Mouse (Mus musculus): Measurements from ENCODE around the gene Kdm5a. TPM values are rescaled to one million over a fixed set of nuclear protein-coding genes. Genes with fewer than 3 reads are reported as not detected.

Gene Kdm5a
- polyA plus RNA-seq, 1 experiment = 75.3 TPM

DNA sequence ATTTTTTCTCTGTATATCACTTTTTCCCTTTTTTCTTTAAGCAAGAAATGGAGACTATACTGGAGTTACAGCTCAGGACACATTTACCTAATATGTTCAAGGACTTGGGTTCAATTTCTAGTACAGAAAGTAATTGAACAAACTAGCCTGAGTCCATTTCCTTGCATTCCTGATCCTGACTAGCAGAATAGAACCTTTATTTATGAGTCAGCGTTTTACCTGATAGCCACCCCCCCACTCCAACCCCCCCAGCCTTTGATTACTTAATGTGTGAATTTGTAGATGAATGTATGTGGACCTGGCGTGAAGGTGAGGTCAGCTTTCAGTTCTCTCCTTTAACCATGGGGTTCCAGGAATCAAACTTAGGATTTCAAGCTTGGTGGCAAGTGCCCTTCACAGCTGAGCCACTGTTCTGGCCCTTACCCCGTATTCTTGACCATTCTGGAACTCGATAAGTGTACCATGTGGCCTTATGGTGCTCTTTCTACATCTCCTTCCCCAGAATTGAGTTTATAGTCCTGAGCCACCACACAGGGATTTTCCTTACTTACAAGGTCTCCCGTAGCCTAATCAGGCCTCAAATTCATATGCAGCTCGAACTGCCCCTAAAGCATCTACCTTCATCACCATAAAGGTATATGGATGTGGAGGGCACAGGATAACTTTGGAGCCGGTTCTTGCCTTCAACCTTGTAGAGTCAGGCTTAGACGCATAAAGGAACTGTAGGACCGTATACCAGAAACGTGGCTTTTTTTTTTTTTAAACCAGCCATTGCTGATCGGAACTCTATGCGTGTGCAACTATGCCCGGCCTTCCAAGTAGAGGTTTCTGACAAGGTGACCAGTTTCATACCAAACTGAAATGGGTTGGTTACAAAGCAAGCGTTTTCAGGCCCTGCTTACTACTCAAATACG, 893 bp upstream of the Kdm5a start:
- no peak for TF ChIP-seq EP300 (IDR thresholded peaks at IDR 0.05; ENCODE audit: insufficient read depth, low read depth, low read length)
- no peak for TF ChIP-seq POLR2A (IDR thresholded peaks at IDR 0.05; ENCODE audit: insufficient read depth, low read length)
- TF ChIP-seq CTCF (IDR thresholded peaks at IDR 0.05; ENCODE audit: low read depth, low read length) = no peak
- H3K4me3 ChIP-seq (ENCODE audit: low read depth, low read length) = peak overlapping the region; percentile 90
- no peaks in the 10 kb centered on the region for H3K9me3 ChIP-seq (replicated peaks; ENCODE audit: control insufficient read depth, insufficient read depth, low read length, poor library complexity, severe bottlenecking)
- peak overlapping the region; percentile 90 for H3K9ac ChIP-seq (ENCODE audit: low read depth, poor library complexity, severe bottlenecking)
- H3K27ac ChIP-seq (ENCODE audit: insufficient read depth, low read length) = peak overlapping the region; percentile 81
- H3K36me3 ChIP-seq (ENCODE audit: control insufficient read depth, insufficient read depth, low read length, poor library complexity, severe bottlenecking) = peaks cover 7% of the 10 kb centered on the region
- no peaks in the 10 kb centered on the region for H3K4me1 ChIP-seq (ENCODE audit: control insufficient read depth, insufficient read depth, low read length)
- H3K27me3 ChIP-seq (ENCODE audit: control insufficient read depth, insufficient read depth, low read length, poor library complexity, severe bottlenecking) = no peaks in the 10 kb centered on the region

DNA sequence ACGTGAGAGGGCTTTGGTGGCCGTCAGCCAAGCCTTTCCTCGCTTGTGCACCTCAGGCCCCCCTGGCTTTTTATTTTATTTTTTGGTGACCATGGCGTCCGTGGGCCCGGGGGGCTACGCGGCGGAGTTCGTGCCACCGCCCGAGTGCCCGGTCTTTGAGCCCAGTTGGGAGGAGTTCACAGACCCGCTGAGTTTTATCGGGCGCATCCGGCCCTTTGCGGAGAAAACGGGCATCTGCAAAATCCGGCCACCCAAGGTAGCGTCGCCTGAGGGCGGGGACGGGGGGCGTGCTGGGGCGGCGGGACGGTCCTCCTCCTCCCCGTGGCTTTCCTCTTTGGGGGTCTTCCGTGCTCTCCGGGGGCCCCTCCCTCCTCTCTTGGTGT, 590 bp downstream of the Kdm5a start:
- peaks cover 21% of the 10 kb centered on the region for H3K36me3 ChIP-seq (ENCODE audit: control insufficient read depth, insufficient read depth, low read length, poor library complexity, severe bottlenecking)
- TF ChIP-seq CTCF (IDR thresholded peaks at IDR 0.05; ENCODE audit: low read depth, low read length) = no peak
- no peak for TF ChIP-seq POLR2A (IDR thresholded peaks at IDR 0.05; ENCODE audit: insufficient read depth, low read length)
- no peak for TF ChIP-seq EP300 (IDR thresholded peaks at IDR 0.05; ENCODE audit: insufficient read depth, low read depth, low read length)
- H3K9me3 ChIP-seq (replicated peaks; ENCODE audit: control insufficient read depth, insufficient read depth, low read length, poor library complexity, severe bottlenecking) = no peaks in the 10 kb centered on the region
- no peaks in the 10 kb centered on the region for H3K4me1 ChIP-seq (ENCODE audit: control insufficient read depth, insufficient read depth, low read length)
- H3K27me3 ChIP-seq (ENCODE audit: control insufficient read depth, insufficient read depth, low read length, poor library complexity, severe bottlenecking) = no peaks in the 10 kb centered on the region
- peak overlapping the region; percentile 90 for H3K9ac ChIP-seq (ENCODE audit: low read depth, poor library complexity, severe bottlenecking)
- peak overlapping the region; percentile 90 for H3K4me3 ChIP-seq (ENCODE audit: low read depth, low read length)
- H3K27ac ChIP-seq (ENCODE audit: insufficient read depth, low read length) = 0 out of 2 replicates have a peak overlapping the region, but pooled peaks have one; percentile 54

DNA sequence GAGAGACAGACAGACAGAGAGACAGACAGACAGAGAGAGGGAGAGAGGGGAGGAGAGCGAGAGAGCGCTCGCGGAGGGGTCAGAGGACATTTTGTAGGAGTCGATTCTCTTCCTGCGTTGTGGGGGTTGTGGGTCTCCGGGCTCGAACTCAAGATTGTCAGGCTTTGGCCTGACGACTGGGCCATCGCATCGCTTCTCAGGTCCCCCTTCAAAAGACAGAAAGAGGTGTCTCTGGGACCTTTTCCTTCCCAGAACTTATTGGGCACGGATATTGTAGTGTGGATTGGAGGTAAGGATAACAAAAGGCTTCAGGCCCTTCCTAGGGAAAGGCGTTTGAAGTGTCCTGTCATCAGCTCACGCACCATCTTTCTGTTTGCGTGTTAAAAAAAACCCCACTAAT, 1.1 kb downstream of the Kdm5a start:
- TF ChIP-seq EP300 (IDR thresholded peaks at IDR 0.05; ENCODE audit: insufficient read depth, low read depth, low read length) = no peak
- TF ChIP-seq POLR2A (IDR thresholded peaks at IDR 0.05; ENCODE audit: insufficient read depth, low read length) = no peak
- no peak for TF ChIP-seq CTCF (IDR thresholded peaks at IDR 0.05; ENCODE audit: low read depth, low read length)
- no peak overlapping the region for H3K27ac ChIP-seq (ENCODE audit: insufficient read depth, low read length)
- peak overlapping the region; percentile 90 for H3K9ac ChIP-seq (ENCODE audit: low read depth, poor library complexity, severe bottlenecking)
- H3K27me3 ChIP-seq (ENCODE audit: control insufficient read depth, insufficient read depth, low read length, poor library complexity, severe bottlenecking) = no peaks in the 10 kb centered on the region
- no peaks in the 10 kb centered on the region for H3K9me3 ChIP-seq (replicated peaks; ENCODE audit: control insufficient read depth, insufficient read depth, low read length, poor library complexity, severe bottlenecking)
- H3K36me3 ChIP-seq (ENCODE audit: control insufficient read depth, insufficient read depth, low read length, poor library complexity, severe bottlenecking) = peaks cover 26% of the 10 kb centered on the region
- H3K4me1 ChIP-seq (ENCODE audit: control insufficient read depth, insufficient read depth, low read length) = no peaks in the 10 kb centered on the region
- peak overlapping the region; percentile 90 for H3K4me3 ChIP-seq (ENCODE audit: low read depth, low read length)

DNA sequence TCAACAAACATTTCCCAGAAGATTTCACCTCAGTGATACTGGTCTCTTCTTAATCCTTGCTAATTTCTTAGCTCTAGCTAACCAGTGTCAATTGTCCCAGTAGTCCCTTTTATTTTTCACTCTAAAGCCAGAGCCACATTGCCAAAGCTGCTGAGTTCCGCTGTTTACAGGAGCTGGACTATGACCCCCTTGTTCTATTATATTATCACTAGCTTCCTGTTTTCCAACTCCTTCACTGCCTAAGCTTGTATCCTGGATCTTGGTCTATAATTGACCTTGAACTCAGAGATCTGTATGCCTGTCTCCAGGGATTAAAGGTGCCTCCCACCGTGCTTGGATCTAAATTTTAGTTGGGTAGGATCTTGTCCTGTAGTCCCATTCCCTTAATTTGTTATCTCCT, 12.8 kb downstream of the Kdm5a start:
- no peaks in the 10 kb centered on the region for H3K4me1 ChIP-seq (ENCODE audit: control insufficient read depth, insufficient read depth, low read length)
- H3K27ac ChIP-seq (ENCODE audit: insufficient read depth, low read length) = no peak overlapping the region
- no peaks in the 10 kb centered on the region for H3K27me3 ChIP-seq (ENCODE audit: control insufficient read depth, insufficient read depth, low read length, poor library complexity, severe bottlenecking)
- H3K9me3 ChIP-seq (replicated peaks; ENCODE audit: control insufficient read depth, insufficient read depth, low read length, poor library complexity, severe bottlenecking) = no peaks in the 10 kb centered on the region; the same call in 1 of the 2 replicates
- TF ChIP-seq POLR2A (IDR thresholded peaks at IDR 0.05; ENCODE audit: insufficient read depth, low read length) = no peak
- TF ChIP-seq CTCF (IDR thresholded peaks at IDR 0.05; ENCODE audit: low read depth, low read length) = no peak
- TF ChIP-seq EP300 (IDR thresholded peaks at IDR 0.05; ENCODE audit: insufficient read depth, low read depth, low read length) = no peak
- H3K36me3 ChIP-seq (ENCODE audit: control insufficient read depth, insufficient read depth, low read length, poor library complexity, severe bottlenecking) = peaks cover 65% of the 10 kb centered on the region
- H3K9ac ChIP-seq (ENCODE audit: low read depth, poor library complexity, severe bottlenecking) = no peak overlapping the region
- H3K4me3 ChIP-seq (ENCODE audit: low read depth, low read length) = no peak overlapping the region

DNA sequence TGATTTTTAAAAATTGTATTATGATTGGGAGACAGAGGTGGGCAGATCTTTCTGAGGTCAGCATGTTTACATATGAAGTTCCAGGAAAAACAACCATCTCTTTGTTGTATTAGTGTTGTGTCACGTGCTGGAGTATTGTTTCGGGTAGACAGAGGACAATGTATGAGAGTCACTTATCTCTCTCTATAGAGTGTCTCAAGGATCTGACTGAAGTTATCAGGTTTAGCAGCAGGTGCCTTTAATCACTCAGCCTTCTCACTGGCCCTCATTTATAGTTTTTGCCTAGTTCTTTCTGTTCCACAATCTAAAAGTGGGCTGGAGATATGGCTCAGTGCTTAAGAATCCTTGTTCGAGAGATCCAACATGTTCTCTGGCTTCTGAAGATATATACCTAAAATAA, 26.1 kb downstream of the Kdm5a start:
- Histone ChIP-seq H3K36me3 (ENCODE audit: control insufficient read depth, insufficient read depth, low read length, poor library complexity, severe bottlenecking) (peaks cover 46% of the 10 kb centered on the region), H3K9ac (ENCODE audit: low read depth, poor library complexity, severe bottlenecking) (no peak overlapping the region), H3K9me3 (replicated peaks; ENCODE audit: control insufficient read depth, insufficient read depth, low read length, poor library complexity, severe bottlenecking) (no peaks in the 10 kb centered on the region), H3K4me1 (ENCODE audit: control insufficient read depth, insufficient read depth, low read length) (no peaks in the 10 kb centered on the region), H3K27ac (ENCODE audit: insufficient read depth, low read length) (no peak overlapping the region), H3K27me3 (ENCODE audit: control insufficient read depth, insufficient read depth, low read length, poor library complexity, severe bottlenecking) (no peaks in the 10 kb centered on the region), H3K4me3 (ENCODE audit: low read depth, low read length) (no peak overlapping the region)
- no peak for TF ChIP-seq EP300 (IDR thresholded peaks at IDR 0.05; ENCODE audit: insufficient read depth, low read depth, low read length)
- no peak for TF ChIP-seq CTCF (IDR thresholded peaks at IDR 0.05; ENCODE audit: low read depth, low read length)
- no peak for TF ChIP-seq POLR2A (IDR thresholded peaks at IDR 0.05; ENCODE audit: insufficient read depth, low read length)

DNA sequence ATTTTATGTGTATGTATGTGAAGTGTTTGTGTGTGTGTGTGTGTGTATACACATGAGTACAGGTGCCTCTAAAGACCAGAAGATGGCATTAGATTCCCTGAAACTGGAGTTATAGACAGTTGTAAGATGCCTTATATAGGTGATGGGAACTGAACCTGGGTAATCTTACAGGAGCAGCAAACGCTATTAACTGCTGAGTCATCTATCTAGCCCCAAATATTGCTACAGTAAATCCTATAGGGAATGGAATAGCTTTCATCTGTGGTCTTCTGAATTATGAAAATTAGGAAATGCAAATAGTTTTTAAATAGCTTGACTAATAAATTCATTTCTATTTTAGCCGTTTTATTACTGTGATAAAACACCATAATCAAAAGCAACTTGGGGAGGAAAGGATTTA, 28.9 kb downstream of the Kdm5a start:
- Histone ChIP-seq H3K9ac (ENCODE audit: low read depth, poor library complexity, severe bottlenecking) (no peak overlapping the region), H3K4me3 (ENCODE audit: low read depth, low read length) (no peak overlapping the region), H3K36me3 (ENCODE audit: control insufficient read depth, insufficient read depth, low read length, poor library complexity, severe bottlenecking) (peaks cover 56% of the 10 kb centered on the region), H3K27ac (ENCODE audit: insufficient read depth, low read length) (no peak overlapping the region), H3K4me1 (ENCODE audit: control insufficient read depth, insufficient read depth, low read length) (no peaks in the 10 kb centered on the region), H3K9me3 (replicated peaks; ENCODE audit: control insufficient read depth, insufficient read depth, low read length, poor library complexity, severe bottlenecking) (no peaks in the 10 kb centered on the region), H3K27me3 (ENCODE audit: control insufficient read depth, insufficient read depth, low read length, poor library complexity, severe bottlenecking) (no peaks in the 10 kb centered on the region)
- no peak for TF ChIP-seq EP300 (IDR thresholded peaks at IDR 0.05; ENCODE audit: insufficient read depth, low read depth, low read length)
- no peak for TF ChIP-seq CTCF (IDR thresholded peaks at IDR 0.05; ENCODE audit: low read depth, low read length)
- no peak for TF ChIP-seq POLR2A (IDR thresholded peaks at IDR 0.05; ENCODE audit: insufficient read depth, low read length)
